Mouse (Mus musculus) liver, adult 2 months (tissue): Measurements from ENCODE around the gene Esrrb. TPM values are rescaled to one million over a fixed set of nuclear protein-coding genes. Genes with fewer than 3 reads are reported as not detected.
A peak's percentile ranks its signal among the peaks of the same experiment; 100 is the strongest.

ENCODE experiments used
- DNase-seq: peaks from one replicate; pipeline ENCODE4 v3.0.0-alpha.2; 2011; ENCODE audit warnings: low read depth, low spot score; ENCODE audit errors: extremely low read depth
- H3K27ac ChIP-seq: fragments of 200-500 bp; replicated peaks from 2 replicates; pipeline ENCODE4 v1.5.1; 2012; ENCODE audit warnings: low read depth, mild to moderate bottlenecking, control low read depth, inconsistent platforms, low read length; ENCODE audit not compliant: insufficient read depth
- H3K27me3 ChIP-seq: fragments of 200-500 bp; 2 replicates; pipeline ENCODE4 v1.6.1; 2012; ENCODE audit warnings: mild to moderate bottlenecking, moderate library complexity, low read length, inconsistent platforms; ENCODE audit not compliant: control insufficient read depth, insufficient read depth
- H3K36me3 ChIP-seq: fragments of 200-500 bp; 2 replicates; pipeline ENCODE4 v1.6.1; 2012; ENCODE audit warnings: low read length, inconsistent platforms; ENCODE audit not compliant: control insufficient read depth, insufficient read depth
- H3K4me1 ChIP-seq: fragments of 200-500 bp; 2 replicates; pipeline ENCODE4 v1.6.1; 2011; ENCODE audit warnings: low read length; ENCODE audit not compliant: control insufficient read depth, insufficient read depth
- H3K4me3 ChIP-seq: fragments of 200-500 bp; 2 replicates; pipeline ENCODE4 v1.5.1; 2011; ENCODE audit warnings: low read depth, mild to moderate bottlenecking, control low read depth, low read length, moderate library complexity; ENCODE audit not compliant: insufficient read depth
- H3K79me2 ChIP-seq: fragments of 200-500 bp; 2 replicates; pipeline ENCODE4 v1.6.1; 2012; ENCODE audit warnings: inconsistent platforms, mild to moderate bottlenecking, low read length, moderate library complexity; ENCODE audit not compliant: control insufficient read depth, insufficient read depth
- H3K9ac ChIP-seq: fragments of 200-500 bp; 2 replicates; pipeline ENCODE4 v1.6.1; 2012; ENCODE audit warnings: low read depth, mild to moderate bottlenecking, control low read depth, inconsistent platforms, low read length
- CTCF ChIP-seq: fragments of 200-500 bp; IDR thresholded peaks from 2 replicates; pipeline ENCODE4 v1.5.1; 2011; ENCODE audit warnings: low read depth, low read length, control low read depth
- POLR2A ChIP-seq: fragments of 200-500 bp; IDR thresholded peaks from 2 replicates; pipeline ENCODE4 v1.6.1; 2011; ENCODE audit warnings: low read length, control low read depth; ENCODE audit not compliant: insufficient read depth; ENCODE audit errors: extremely low read depth
- WGBS: fragments of 180-500 bp; shearing (Covaris S2); methylation state at CpG from one replicate; pipeline ENCODE4 v1.1.7; 2018; 5-methylcytosine and 5-hydroxymethylcytosine counted together
- polyA plus RNA-seq: library from polyadenylated mRNA; depleted of rRNA; stranded (reverse); fragments of >200 nt; gene quantifications from 2 replicates; pipeline ENCODE4 v1.2.3, GENCODE M21; 2012
- total RNA-seq: library from RNA; depleted of rRNA; stranded (reverse); fragments of >200 nt; gene quantifications from 2 replicates; pipeline ENCODE4 v1.2.3, GENCODE M21; 2014

Esrrb gene
- total and polyA plus RNA-seq, 2 experiments, result 0.33 to 0.37 TPM

DNA sequence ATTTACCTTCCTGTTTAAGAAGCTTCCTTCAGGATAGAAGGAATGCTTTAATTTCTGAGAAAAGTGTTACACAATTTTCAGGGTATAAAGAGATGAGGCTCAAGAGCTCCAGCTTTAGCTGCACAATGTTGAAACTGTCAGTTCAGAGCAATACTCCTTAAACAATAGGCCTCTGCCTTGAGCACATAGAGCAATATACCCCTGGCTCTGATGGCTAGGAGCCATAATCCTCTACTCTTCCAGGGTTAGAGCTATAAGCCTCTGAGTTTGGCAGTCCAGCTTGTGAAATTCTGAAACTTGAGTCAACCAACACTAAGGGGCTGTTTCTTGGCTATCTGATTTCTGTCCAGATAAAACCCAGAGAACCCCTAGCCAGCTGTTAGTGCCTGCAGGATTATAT, 176.9 kb downstream of the Esrrb start:
- H3K4me3 ChIP-seq, result no peak overlapping the region
- no peak overlapping the region for H3K27ac ChIP-seq
- H3K4me1 ChIP-seq, result peaks cover 8% of the 10 kb centered on the region
- H3K79me2 ChIP-seq, result no peaks in the 10 kb centered on the region
- no peaks in the 10 kb centered on the region for H3K27me3 ChIP-seq
- DNase-seq, result no peak
- H3K9ac ChIP-seq, result no peak overlapping the region
- TF ChIP-seq POLR2A (no peak), CTCF (no peak)
- H3K36me3 ChIP-seq, result no peaks in the 10 kb centered on the region

DNA sequence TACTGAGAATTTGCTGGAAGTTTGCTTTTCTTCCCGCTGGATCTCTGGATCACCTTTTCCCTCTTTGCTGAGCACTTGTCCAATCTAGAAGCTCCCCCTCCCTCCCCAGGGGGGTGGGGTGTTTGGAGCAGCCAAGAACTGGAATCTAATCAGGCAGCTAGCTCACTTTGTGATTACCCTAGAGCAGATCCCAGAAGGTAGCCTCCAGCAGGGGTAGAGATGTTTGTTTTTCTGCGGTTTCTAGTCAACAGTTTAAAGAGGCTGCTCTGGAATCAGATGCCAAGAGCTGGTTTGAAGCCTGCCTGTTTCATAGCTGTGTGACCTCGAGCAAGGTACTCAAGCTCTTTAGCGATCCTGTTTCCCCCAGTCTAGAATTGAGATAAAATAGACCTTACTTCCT, 177.8 kb downstream of the Esrrb start:
- H3K27me3 ChIP-seq, result no peaks in the 10 kb centered on the region
- 20% methylated on average over 4 of the region's 4 CpGs for WGBS
- no peak overlapping the region for H3K27ac ChIP-seq
- DNase-seq, result peak; percentile 87
- no peaks in the 10 kb centered on the region for H3K79me2 ChIP-seq
- no peak overlapping the region for H3K9ac ChIP-seq
- peaks cover 8% of the 10 kb centered on the region for H3K4me1 ChIP-seq
- TF ChIP-seq POLR2A (no peak), CTCF (no peak)
- H3K36me3 ChIP-seq, result no peaks in the 10 kb centered on the region
- H3K4me3 ChIP-seq, result no peak overlapping the region

GRCm38 (mm10) chr12:86539511-86539910, 178.6 kb downstream of the Esrrb start:
- H3K27ac ChIP-seq, result no peak overlapping the region
- no peaks in the 10 kb centered on the region for H3K36me3 ChIP-seq
- no peak overlapping the region for H3K4me3 ChIP-seq
- no peaks in the 10 kb centered on the region for H3K79me2 ChIP-seq
- no peaks in the 10 kb centered on the region for H3K27me3 ChIP-seq
- peaks cover 8% of the 10 kb centered on the region for H3K4me1 ChIP-seq
- peak; percentile 96 for DNase-seq
- H3K9ac ChIP-seq, result no peak overlapping the region
- TF ChIP-seq CTCF, result no peak
- TF ChIP-seq POLR2A, result no peak
- 32% methylated on average over 4 of the region's 4 CpGs for WGBS

DNA sequence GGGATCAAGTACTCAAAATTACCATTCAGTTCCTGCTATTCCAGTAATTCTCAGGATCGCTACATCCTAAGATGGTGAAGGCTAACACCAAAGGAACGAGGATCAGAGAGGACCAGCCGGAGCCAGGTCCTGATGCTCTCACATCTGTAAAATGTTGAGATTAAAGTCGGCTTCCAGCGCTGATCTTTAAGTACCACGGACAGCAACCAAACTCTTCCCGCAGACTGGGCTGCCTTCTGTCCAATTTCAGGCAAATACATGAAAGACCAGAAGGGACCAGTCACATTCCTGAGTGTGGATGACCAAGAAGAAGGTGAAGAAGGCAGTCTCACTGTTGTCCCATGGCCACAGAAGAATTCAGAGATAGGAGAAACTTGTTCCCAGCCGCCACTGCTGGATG, 186.9 kb downstream of the Esrrb start:
- no peak overlapping the region for H3K4me3 ChIP-seq
- H3K79me2 ChIP-seq, result no peaks in the 10 kb centered on the region
- DNase-seq, result no peak
- no peaks in the 10 kb centered on the region for H3K27me3 ChIP-seq
- no peaks in the 10 kb centered on the region for H3K36me3 ChIP-seq
- no peak overlapping the region for H3K27ac ChIP-seq
- no peak overlapping the region for H3K9ac ChIP-seq
- H3K4me1 ChIP-seq, result no peaks in the 10 kb centered on the region
- WGBS, result 21% methylated on average over 8 of the region's 8 CpGs
- TF ChIP-seq POLR2A (no peak), CTCF (no peak)

DNA sequence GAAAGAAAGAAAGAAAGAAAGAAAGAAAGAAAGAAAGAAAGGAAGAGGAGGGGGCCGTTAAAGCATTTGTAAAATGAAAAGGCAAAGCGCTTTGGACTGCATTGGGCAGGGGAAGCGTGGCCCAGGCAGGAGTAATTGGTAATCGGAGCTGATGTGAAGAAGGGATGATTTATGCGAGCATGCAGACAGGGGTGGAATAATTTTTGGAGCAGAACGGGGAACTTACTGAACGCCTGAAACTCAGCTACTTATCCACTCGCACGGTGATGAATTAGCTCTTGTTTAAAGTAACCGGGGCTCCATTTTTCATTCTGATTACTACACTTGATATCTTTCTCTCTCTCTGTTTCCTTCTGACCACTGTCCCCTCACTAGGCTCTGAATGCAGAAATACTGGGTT, 192.1 kb downstream of the Esrrb start:
- no peaks in the 10 kb centered on the region for H3K79me2 ChIP-seq
- no peaks in the 10 kb centered on the region for H3K27me3 ChIP-seq
- H3K4me1 ChIP-seq, result peaks cover 6% of the 10 kb centered on the region; the same call in 1 of the 2 replicates
- no peak overlapping the region for H3K4me3 ChIP-seq
- no peak overlapping the region for H3K9ac ChIP-seq
- H3K36me3 ChIP-seq, result no peaks in the 10 kb centered on the region
- TF ChIP-seq CTCF (no peak), POLR2A (no peak)
- 79% methylated on average over 10 of the region's 10 CpGs for WGBS
- no peak for DNase-seq
- H3K27ac ChIP-seq, result no peak overlapping the region

GRCm38 (mm10) chr12:86556796-86557517, 196.0 kb downstream of the Esrrb start:
- Histone ChIP-seq H3K9ac (no peak overlapping the region), H3K4me3 (no peak overlapping the region), H3K27me3 (no peaks in the 10 kb centered on the region), H3K79me2 (no peaks in the 10 kb centered on the region), H3K27ac (no peak overlapping the region), H3K4me1 (peaks cover 6% of the 10 kb centered on the region; the same call in 1 of the 2 replicates), H3K36me3 (no peaks in the 10 kb centered on the region)
- DNase-seq, result peak; percentile 74
- TF ChIP-seq POLR2A (no peak), CTCF (no peak)
- WGBS, result 26% methylated on average over 10 of the region's 10 CpGs
